Mouse (Mus musculus): ENCODE results near the gene Tcea3.

- TF ChIP-seq CTCF (conservative IDR thresholded peaks at IDR 0.05; ENCODE audit: insufficient read depth, insufficient read length, low read depth, low read length) (no peak), POLR2A (IDR thresholded peaks at IDR 0.05; ENCODE audit: low read depth, low read length) (no peak)
Measured at GRCm38 (mm10) chr4:136311042-136311999, 63.8 kb downstream of the Tcea3 start.

All from kidney, adult 2 months (tissue).